Mouse (Mus musculus) CH12.LX (cell line): Measurements from ENCODE around the gene Mgat5. TPM values are rescaled to one million over a fixed set of nuclear protein-coding genes. Genes with fewer than 3 reads are reported as not detected.

Experiments used
- DNase-seq: peaks from one replicate; pipeline ENCODE4 v3.0.0-alpha.2; 2013; ENCODE audit errors: extremely low read depth
- H3K27ac ChIP-seq: 2 replicates; pipeline ENCODE4 v1.5.1; 2012; ENCODE audit warnings: low read depth, mild to moderate bottlenecking, control low read depth, moderate library complexity; ENCODE audit not compliant: insufficient read depth
- H3K27me3 ChIP-seq: replicated peaks from 2 replicates; pipeline ENCODE3; 2012; ENCODE audit warnings: inconsistent platforms
- H3K36me3 ChIP-seq, 2 experiments: replicated peaks in 1 of 2; 2 replicates each; pipeline versions ENCODE3 to v1.6.1; 2012; ENCODE audit warnings: inconsistent platforms in 1 of 2, low read length in 1 of 2, mild to moderate bottlenecking in 1 of 2, mixed read lengths in 1 of 2, moderate library complexity in 1 of 2; ENCODE audit not compliant: control insufficient read depth in 1 of 2, insufficient read depth in 1 of 2
- H3K4me1 ChIP-seq, 2 experiments: 2 replicates each; pipeline ENCODE4 v1.6.1; 2012; ENCODE audit warnings: inconsistent platforms in 1 of 2, moderate library complexity in 1 of 2; ENCODE audit not compliant: insufficient read depth in 2 of 2, control insufficient read depth in 1 of 2
- H3K4me2 ChIP-seq: 2 replicates; pipeline ENCODE4 v1.6.1; 2012; ENCODE audit warnings: low read depth, mild to moderate bottlenecking, control low read depth; ENCODE audit not compliant: poor library complexity, insufficient read depth, severe bottlenecking
- H3K4me3 ChIP-seq, 3 experiments: fragments of 150-350 bp in 1 of 3; sonication (generic) in 1 of 3; replicated peaks in 1 of 3; 2 replicates each; pipeline versions ENCODE3 to v1.5.1; 2011 to 2012; ENCODE audit warnings: low read depth in 2 of 3, low read length in 2 of 3, mild to moderate bottlenecking in 2 of 3, moderate library complexity in 2 of 3, control low read depth in 1 of 3, improper control_type of control experiment in 1 of 3, inconsistent platforms in 1 of 3, mixed read lengths in 1 of 3; ENCODE audit not compliant: poor library complexity in 1 of 3
- H3K79me2 ChIP-seq: replicated peaks from 2 replicates; pipeline ENCODE4 v1.6.1; 2012; ENCODE audit warnings: mild to moderate bottlenecking, moderate library complexity; ENCODE audit not compliant: control insufficient read depth, poor library complexity, insufficient read depth, severe bottlenecking; ENCODE audit errors: extremely low read depth
- H3K9ac ChIP-seq: 2 replicates; pipeline ENCODE4 v1.6.1; 2012; ENCODE audit warnings: low read depth, mild to moderate bottlenecking, control low read depth, moderate library complexity; ENCODE audit not compliant: insufficient read depth
- H3K9me3 ChIP-seq: replicated peaks from 2 replicates; pipeline ENCODE3; 2012; ENCODE audit warnings: low read length, inconsistent platforms, mixed read lengths
- BHLHE40 ChIP-seq: IDR thresholded peaks from 2 replicates; pipeline ENCODE4 v1.6.1; 2011; ENCODE audit warnings: mild to moderate bottlenecking, low read depth, low read length, improper control_type of control experiment
- CHD1 ChIP-seq: IDR thresholded peaks from 2 replicates; pipeline ENCODE4 v1.6.1; 2012; ENCODE audit warnings: low read depth, low read length, improper control_type of control experiment, inconsistent platforms
- CHD2 ChIP-seq: IDR thresholded peaks from 2 replicates; pipeline ENCODE4 v1.6.1; 2011; ENCODE audit warnings: low read length, improper control_type of control experiment
- E2F4 ChIP-seq: IDR thresholded peaks from 2 replicates; pipeline ENCODE4 v1.6.1; 2011; ENCODE audit warnings: low read depth, low read length, improper control_type of control experiment; ENCODE audit not compliant: insufficient replicate concordance
- EP300 ChIP-seq: IDR thresholded peaks from 2 replicates; pipeline ENCODE4 v1.6.1; 2011; ENCODE audit warnings: low read length, improper control_type of control experiment
- ETS1 ChIP-seq: conservative IDR thresholded peaks from 2 replicates; pipeline ENCODE4 v1.6.1; 2012; ENCODE audit warnings: low read depth, mild to moderate bottlenecking, inconsistent platforms, low read length, improper control_type of control experiment, moderate library complexity
- HCFC1 ChIP-seq: IDR thresholded peaks from 2 replicates; pipeline ENCODE4 v1.6.1; 2012; ENCODE audit warnings: low read depth, mild to moderate bottlenecking, inconsistent platforms, low read length, improper control_type of control experiment
- IRF4 ChIP-seq: IDR thresholded peaks from 2 replicates; pipeline ENCODE4 v1.6.1; 2014; ENCODE audit warnings: low read depth, mild to moderate bottlenecking, inconsistent platforms, low read length, improper control_type of control experiment
- JUN ChIP-seq: IDR thresholded peaks from 2 replicates; pipeline ENCODE4 v1.6.1; 2011; ENCODE audit warnings: low read depth, mild to moderate bottlenecking, low read length, improper control_type of control experiment, moderate library complexity; ENCODE audit not compliant: insufficient read depth
- JUND ChIP-seq: conservative IDR thresholded peaks from 2 replicates; pipeline ENCODE4 v1.6.1; 2011; ENCODE audit warnings: low read depth, low read length, improper control_type of control experiment
- MAFK ChIP-seq: IDR thresholded peaks from 2 replicates; pipeline ENCODE4 v1.6.1; 2011; ENCODE audit warnings: low read length, improper control_type of control experiment; ENCODE audit not compliant: insufficient replicate concordance
- MAX ChIP-seq: IDR thresholded peaks from 2 replicates; pipeline ENCODE4 v1.6.1; 2011; ENCODE audit warnings: low read length, improper control_type of control experiment
- MAZ ChIP-seq: IDR thresholded peaks from 2 replicates; pipeline ENCODE4 v1.6.1; 2012; ENCODE audit warnings: low read depth, mild to moderate bottlenecking, inconsistent platforms, low read length, improper control_type of control experiment, moderate library complexity
- MEF2A ChIP-seq: IDR thresholded peaks from 2 replicates; pipeline ENCODE4 v1.6.1; 2014; ENCODE audit warnings: low read depth, mild to moderate bottlenecking, inconsistent platforms, low read length, improper control_type of control experiment, borderline replicate concordance
- MXI1 ChIP-seq: IDR thresholded peaks from 2 replicates; pipeline ENCODE4 v1.6.1; 2011; ENCODE audit warnings: mild to moderate bottlenecking, low read depth, low read length, improper control_type of control experiment
- POLR2A ChIP-seq: IDR thresholded peaks from 2 replicates; pipeline ENCODE4 v1.6.1; 2011; ENCODE audit warnings: low read depth, mild to moderate bottlenecking, improper control_type of control experiment, low read length
- POLR2AphosphoS2 ChIP-seq: IDR thresholded peaks from 2 replicates; pipeline ENCODE4 v1.6.1; 2011; ENCODE audit warnings: low read depth, low read length, improper control_type of control experiment
- RAD21 ChIP-seq: IDR thresholded peaks from 2 replicates; pipeline ENCODE4 v1.6.1; 2011; ENCODE audit warnings: low read depth, mild to moderate bottlenecking, low read length, improper control_type of control experiment, moderate library complexity
- RCOR1 ChIP-seq: conservative IDR thresholded peaks from 2 replicates; pipeline ENCODE4 v1.6.1; 2012; ENCODE audit warnings: low read depth, mild to moderate bottlenecking, inconsistent platforms, low read length, improper control_type of control experiment
- SIN3A ChIP-seq: IDR thresholded peaks from 2 replicates; pipeline ENCODE4 v1.6.1; 2012; ENCODE audit warnings: low read length, improper control_type of control experiment, inconsistent platforms
- TBP ChIP-seq: conservative IDR thresholded peaks from 2 replicates; pipeline ENCODE4 v1.6.1; 2011; ENCODE audit warnings: low read depth, low read length, improper control_type of control experiment
- TCF12 ChIP-seq: IDR thresholded peaks from 2 replicates; pipeline ENCODE4 v1.6.1; 2014; ENCODE audit warnings: low read depth, mild to moderate bottlenecking, inconsistent platforms, low read length, improper control_type of control experiment
- ZC3H11A ChIP-seq: IDR thresholded peaks from 2 replicates; pipeline ENCODE4 v1.6.1; 2012; ENCODE audit warnings: low read depth, mild to moderate bottlenecking, inconsistent platforms, low read length, improper control_type of control experiment
- ZKSCAN1 ChIP-seq: IDR thresholded peaks from 2 replicates; pipeline ENCODE4 v1.6.1; 2012; ENCODE audit warnings: low read depth, inconsistent platforms, low read length, improper control_type of control experiment, borderline replicate concordance
- ZNF384 ChIP-seq: IDR thresholded peaks from 2 replicates; pipeline ENCODE4 v1.6.1; 2012; ENCODE audit warnings: low read depth, low read length, improper control_type of control experiment, inconsistent platforms
- dilution Hi-C: fragments of 300-500 bp; cut with MboI; formaldehyde crosslinking; loops from 2 replicates; pipeline ENCODE4 v1.14.3; 2020; ENCODE audit warnings: low sequenced_read_pairs; ENCODE audit not compliant: extremely low pct_unique_long_range_greater_than_20kb, extremely low pct_ligation_motif_present
- in situ Hi-C: fragments of 300-500 bp; cut with MboI; formaldehyde crosslinking; loops from 3 replicates; pipeline ENCODE4 v1.14.3; 2019; ENCODE audit warnings: low sequenced_read_pairs, low pct_ligation_motif_present, low pct_unique_long_range_greater_than_20kb, mixed read lengths
- polyA plus RNA-seq: library from polyadenylated mRNA; unstranded; fragments of >175 nt; gene quantifications from 2 replicates; pipeline ENCODE4 v1.2.1, GENCODE M21; 2012; ENCODE audit warnings: low read depth; ENCODE audit not compliant: insufficient read length
- total RNA-seq, 2 experiments: library from RNA; depleted of rRNA; stranded (reverse); fragments of 300-350 nt in 1 of 2; fragments of >200 nt in 1 of 2; gene quantifications; 2 replicates each; pipeline ENCODE4 v1.2.3; 2012 to 2014

Gene Mgat5
- total and polyA plus RNA-seq, 3 experiments, result 5.9 to 8.8 (median 6.6) TPM

GRCm38 (mm10) chr1:127303791-127304190, 99.0 kb downstream of the Mgat5 start:
- H3K27me3 ChIP-seq, result no peaks in the 10 kb centered on the region
- H3K79me2 ChIP-seq, result no peaks in the 10 kb centered on the region
- in situ Hi-C loops (loop anchor here (10.0 kb wide), 1 partner anchor 99 kb away; the partner anchor contains the start of gene Mgat5), dilution Hi-C loops (no loop called here)
- H3K9me3 ChIP-seq, result no peaks in the 10 kb centered on the region
- H3K4me3 ChIP-seq, result no peak overlapping the region
- no peak overlapping the region for H3K27ac ChIP-seq
- H3K36me3 ChIP-seq, result peaks cover 0 to 24% of the 10 kb centered on the region in 2 experiments
- H3K4me1 ChIP-seq, result peaks cover 8 to 63% of the 10 kb centered on the region in 2 experiments
- H3K9ac ChIP-seq, result no peak overlapping the region
- no peak for DNase-seq
- no peak overlapping the region for H3K4me2 ChIP-seq
- TF ChIP-seq MAFK (no peak), ZC3H11A (no peak), E2F4 (no peak), JUND (no peak), SIN3A (no peak), CHD1 (no peak)

DNA sequence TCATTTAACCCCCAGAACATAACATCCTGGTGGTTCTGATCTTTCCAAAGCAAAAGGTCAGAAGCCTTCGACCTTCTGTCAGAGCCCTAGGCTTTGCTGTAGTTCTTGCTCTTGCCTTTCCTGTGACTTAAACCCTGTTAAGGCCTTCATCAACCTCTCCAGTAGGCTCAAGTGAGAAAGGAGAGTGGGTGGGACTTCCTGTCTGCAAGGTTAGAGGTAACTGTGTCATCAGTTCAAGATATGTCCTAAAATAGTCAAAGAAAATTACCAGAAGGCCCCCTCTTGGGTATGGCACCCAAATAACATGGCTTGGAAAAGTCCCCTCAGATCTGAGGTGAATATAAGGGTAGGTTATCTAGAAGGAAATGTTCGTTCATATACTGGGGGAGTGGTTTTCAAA, 99.5 kb downstream of the Mgat5 start:
- H3K27ac ChIP-seq, result no peak overlapping the region
- H3K4me1 ChIP-seq, result peaks cover 8 to 63% of the 10 kb centered on the region in 2 experiments
- dilution Hi-C loops, result no loop called here
- TF ChIP-seq TCF12 (no peak), POLR2A (no peak), TBP (no peak)
- TF ChIP-seq, all 38 proteins: peak for 0
- Histone ChIP-seq H3K9ac (no peak overlapping the region), H3K36me3 (peaks cover 0 to 24% of the 10 kb centered on the region in 2 experiments), H3K4me3 (no peak overlapping the region), H3K4me2 (no peak overlapping the region), H3K79me2 (no peaks in the 10 kb centered on the region), H3K27me3 (no peaks in the 10 kb centered on the region), H3K9me3 (no peaks in the 10 kb centered on the region)
- in situ Hi-C loops, result loop anchor here (10.0 kb wide), 1 partner anchor 99 kb away; the partner anchor contains the start of gene Mgat5
- no peak for DNase-seq

DNA sequence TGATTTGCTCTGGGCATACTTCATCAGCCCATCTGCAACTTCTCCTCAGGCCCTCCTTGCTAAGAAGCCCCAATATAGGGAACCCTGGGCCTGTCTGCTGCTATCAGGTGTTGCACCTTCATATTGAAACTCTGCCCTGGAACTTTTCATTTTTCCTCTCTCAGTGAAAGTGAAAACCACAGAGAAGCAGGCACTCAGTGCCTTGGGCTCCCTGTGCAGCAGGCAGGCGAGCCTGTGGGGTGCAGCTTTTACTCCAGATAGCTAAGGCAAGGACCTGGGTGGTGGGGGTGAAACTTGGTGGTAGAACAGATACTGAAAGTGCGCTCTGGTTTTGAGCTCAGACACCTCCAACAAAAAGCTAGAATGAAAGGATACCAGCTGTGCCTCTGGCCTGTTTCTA, 100.8 kb downstream of the Mgat5 start:
- H3K4me2 ChIP-seq, result peak overlapping the region; percentile 85
- no peaks in the 10 kb centered on the region for H3K9me3 ChIP-seq
- H3K4me1 ChIP-seq, result peaks cover 8 to 63% of the 10 kb centered on the region in 2 experiments
- H3K4me3 ChIP-seq, result no peak overlapping the region
- peak; percentile 78; the same call in 1 of the 2 replicates for TF ChIP-seq MAFK
- no peak; the same call in 1 of the 2 replicates for TF ChIP-seq RAD21
- TF ChIP-seq CHD2, result 0 out of 2 replicates have a peak, but pooled peaks have one; percentile 17
- TF ChIP-seq MXI1, result no peak
- no peak for TF ChIP-seq POLR2AphosphoS2
- TF ChIP-seq TCF12, result peak; percentile 63
- peak; percentile 85 for TF ChIP-seq EP300
- TF ChIP-seq BHLHE40, result peak; percentile 80
- no peak for TF ChIP-seq MEF2A
- TF ChIP-seq MAX, result no peak
- no peak for TF ChIP-seq MAZ
- TF ChIP-seq RCOR1, result 0 out of 2 replicates have a peak, but pooled peaks have one; percentile 52
- 0 out of 2 replicates have a peak, but pooled peaks have one; percentile 3 for TF ChIP-seq JUN
- TF ChIP-seq IRF4, result peak; percentile 72; the same call in 1 of the 2 replicates
- no peak for TF ChIP-seq ZKSCAN1
- no peak for TF ChIP-seq ZNF384
- TF ChIP-seq HCFC1, result no peak
- TF ChIP-seq ETS1, result peak; percentile 84
- no peaks in the 10 kb centered on the region for H3K27me3 ChIP-seq
- DNase-seq, result peak; percentile 65
- no peak overlapping the region for H3K27ac ChIP-seq
- in situ Hi-C loops (loop anchor here (5.0 to 10.0 kb wide), 2 partner anchors 77 to 101 kb away; partner anchors contain the start of gene Mgat5), dilution Hi-C loops (no loop called here)
- H3K36me3 ChIP-seq, result peaks cover 0 to 22% of the 10 kb centered on the region in 2 experiments
- H3K9ac ChIP-seq, result no peak overlapping the region
- no peaks in the 10 kb centered on the region for H3K79me2 ChIP-seq
